Mouse (Mus musculus) hindbrain, postnatal 0 days (tissue): ENCODE measurements around the gene 2410004B18Rik. TPM values are rescaled to one million over a fixed set of nuclear protein-coding genes. Genes with fewer than 3 reads are reported as not detected.

ENCODE experiments used
- ATAC-seq: fragments of 200-750 bp; cut with Nextera tagmentation; 2 replicates; pipeline ENCODE4 v1.8.0; 2017; ENCODE audit warnings: mild to moderate bottlenecking, moderate TSS enrichment, moderate library complexity
- DNase-seq: peaks from one replicate; pipeline ENCODE4 v3.0.0-alpha.2; 2015; ENCODE audit warnings: low spot score
- H3K27ac ChIP-seq: fragments of 300-500 bp; sonication (generic); 2 replicates; pipeline ENCODE4 v1.5.1; 2014; ENCODE audit warnings: mild to moderate bottlenecking
- H3K27me3 ChIP-seq: fragments of 300-500 bp; sonication (generic); 2 replicates; pipeline ENCODE4 v1.6.1; 2014; ENCODE audit warnings: low read length, mixed read lengths; ENCODE audit not compliant: insufficient read depth
- H3K36me3 ChIP-seq: fragments of 300-500 bp; sonication (generic); 2 replicates; pipeline ENCODE4 v1.6.1; 2014; ENCODE audit warnings: low read length, mixed read lengths; ENCODE audit not compliant: insufficient read depth
- H3K4me1 ChIP-seq: fragments of 300-500 bp; sonication (generic); 2 replicates; pipeline ENCODE4 v1.6.1; 2014; ENCODE audit warnings: antibody characterized with exemption, low read length, mixed read lengths; ENCODE audit not compliant: insufficient read depth
- H3K4me2 ChIP-seq: fragments of 300-500 bp; sonication (generic); 2 replicates; pipeline ENCODE4 v1.6.1; 2014; ENCODE audit warnings: low read depth, mild to moderate bottlenecking, low read length, moderate library complexity, mixed read lengths
- H3K4me3 ChIP-seq: fragments of 300-500 bp; sonication (generic); 2 replicates; pipeline ENCODE4 v1.5.1; 2014; ENCODE audit warnings: low read length
- H3K9ac ChIP-seq: fragments of 300-500 bp; sonication (generic); replicated peaks from 2 replicates; pipeline ENCODE4 v1.6.1; 2014; ENCODE audit warnings: mild to moderate bottlenecking, low read length, moderate library complexity, mixed read lengths
- H3K9me3 ChIP-seq: fragments of 300-500 bp; sonication (generic); 2 replicates; pipeline ENCODE4 v1.6.1; 2016; ENCODE audit warnings: low read length, mixed read lengths
- CTCF ChIP-seq: IDR thresholded peaks from 2 replicates; pipeline ENCODE4 v1.5.1; 2016; ENCODE audit warnings: antibody characterized with exemption, control low read depth, low read depth
- WGBS: fragments of 180-500 bp; shearing (Covaris S2); extraction: QIAGEN DNeasy Blood & Tissue Kit; methylation state at CpG from one replicate; pipeline ENCODE4 v1.1.7; 2014; 5-methylcytosine and 5-hydroxymethylcytosine counted together
- polyA plus RNA-seq: library from polyadenylated mRNA; unstranded; fragments of >200 nt; fragmentation: Nextera tagmentation; extraction: Ambion mirVana; gene quantifications from 2 replicates; pipeline ENCODE4 v1.2.1, GENCODE M21; 2015
- total RNA-seq: library from RNA; depleted of rRNA; stranded (reverse); fragments of >200 nt; gene quantifications from 2 replicates; pipeline ENCODE4 v1.2.3, GENCODE M21; 2014; rRNA removed

2410004B18Rik gene
- total and polyA plus RNA-seq, 2 experiments from 2014 or later = 30.8 to 69.5 TPM

DNA sequence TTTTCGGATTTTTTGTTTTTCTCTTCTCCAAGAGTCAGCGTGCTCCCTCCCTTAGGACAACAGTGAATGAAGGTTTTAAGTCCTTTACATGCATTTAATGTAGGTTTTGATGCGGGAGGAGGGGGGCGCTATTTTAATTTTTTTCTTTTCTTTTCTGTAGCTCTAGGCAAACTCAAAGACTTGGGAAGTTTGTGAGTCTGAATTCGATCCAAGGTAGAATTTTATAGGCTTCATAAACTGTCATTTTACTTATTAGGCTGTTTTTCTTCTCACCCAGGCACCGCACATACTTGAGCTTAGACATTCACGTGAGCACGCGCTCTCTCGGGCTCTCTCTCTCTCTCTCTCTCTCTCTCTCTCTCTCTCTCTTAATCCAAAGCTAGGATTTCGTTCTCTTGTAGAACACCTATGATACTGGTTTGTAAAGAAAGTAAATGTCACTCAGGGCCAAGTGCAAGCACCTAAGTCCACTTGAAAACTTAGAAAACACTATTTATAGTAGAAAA is 51.8 kb downstream of the 2410004B18Rik start:
- peak overlapping the region; percentile 79 for H3K4me2 ChIP-seq
- no peak overlapping the region for H3K9ac ChIP-seq
- DNase-seq (peak; percentile 38), ATAC-seq (no peak)
- 10% methylated on average over 11 of the region's 11 CpGs for WGBS
- no peak overlapping the region for H3K27ac ChIP-seq
- H3K4me3 ChIP-seq = peak overlapping the region; percentile 66
- no peak for TF ChIP-seq CTCF
- no peaks in the 10 kb centered on the region for H3K9me3 ChIP-seq
- no peaks in the 10 kb centered on the region for H3K36me3 ChIP-seq
- 0 out of 2 replicates have a peak, but pooled peaks cover 4% of the 10 kb centered on the region for H3K27me3 ChIP-seq
- no peaks in the 10 kb centered on the region for H3K4me1 ChIP-seq

DNA sequence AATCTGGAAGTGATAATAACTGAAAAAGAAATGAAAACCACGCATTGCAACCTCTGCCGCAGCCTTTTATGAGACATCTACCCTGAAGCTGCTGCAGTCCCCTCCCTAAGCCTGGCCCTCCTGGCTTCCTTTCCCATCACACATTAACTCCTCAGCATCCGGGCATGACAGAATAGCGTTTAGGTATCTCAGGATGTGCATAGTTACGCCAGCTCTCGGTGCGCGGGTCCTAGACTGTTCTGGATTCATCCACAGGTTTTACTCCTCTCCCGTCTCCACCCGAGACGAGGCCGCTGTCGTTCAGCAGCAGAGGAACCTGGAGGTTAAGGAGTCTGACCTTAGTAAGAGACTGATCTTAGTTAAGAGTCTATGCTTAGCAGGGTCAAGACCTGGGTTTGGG is 53.3 kb downstream of the 2410004B18Rik start:
- no peak overlapping the region for H3K27ac ChIP-seq
- WGBS = 91% methylated on average over 13 of the region's 13 CpGs
- no peak for ATAC-seq

DNA sequence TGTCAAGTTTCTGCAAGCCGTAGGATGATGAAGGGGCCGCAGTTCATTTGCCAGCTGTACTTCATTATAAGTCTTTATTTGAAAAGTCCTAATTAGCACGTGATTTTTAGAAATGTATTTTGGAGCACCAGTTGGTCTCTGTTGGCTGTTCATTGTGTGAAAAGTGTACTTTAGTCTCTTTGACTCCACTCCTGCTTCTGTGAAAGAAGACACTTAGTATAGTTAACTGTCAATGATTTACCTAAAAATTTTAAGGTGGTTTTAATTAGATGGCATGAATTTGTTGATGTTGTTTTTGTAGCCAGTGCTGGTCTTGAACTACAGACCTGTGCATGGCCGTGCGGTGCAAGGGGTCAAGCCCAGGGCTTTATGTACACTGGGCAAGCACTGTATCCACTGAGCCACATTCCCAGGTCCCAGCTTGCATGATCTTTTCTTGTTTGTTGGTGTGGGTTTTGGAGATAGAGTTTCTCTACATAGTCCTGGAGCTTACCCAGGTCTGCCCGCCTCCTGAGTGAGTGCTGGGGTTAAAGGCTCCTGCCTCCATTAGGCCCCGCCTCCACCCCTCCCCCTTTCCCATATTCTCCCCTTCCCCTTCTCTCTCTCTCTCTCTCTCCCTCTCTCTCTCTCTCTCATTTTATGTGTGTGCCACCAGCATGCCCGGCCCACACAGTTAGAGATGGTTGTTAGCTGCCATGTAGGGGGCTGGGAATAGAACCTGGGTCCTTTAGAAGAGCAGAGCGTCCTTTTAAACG is 54.3 kb downstream of the 2410004B18Rik start:
- TF ChIP-seq CTCF = no peak
- H3K9me3 ChIP-seq = no peaks in the 10 kb centered on the region
- no peak overlapping the region for H3K27ac ChIP-seq
- no peak overlapping the region for H3K4me3 ChIP-seq
- no peaks in the 10 kb centered on the region for H3K27me3 ChIP-seq
- no peak overlapping the region for H3K4me2 ChIP-seq
- H3K4me1 ChIP-seq = no peaks in the 10 kb centered on the region
- DNase-seq = no peak
- WGBS = 85% methylated on average over 10 of the region's 10 CpGs
- no peaks in the 10 kb centered on the region for H3K36me3 ChIP-seq
- H3K9ac ChIP-seq = no peak overlapping the region
- no peak for ATAC-seq

More for the DNA sequence above, 53.3 kb downstream of the 2410004B18Rik start:
- Histone ChIP-seq H3K4me3 (no peak overlapping the region), H3K9me3 (no peaks in the 10 kb centered on the region), H3K36me3 (no peaks in the 10 kb centered on the region), H3K27me3 (0 out of 2 replicates have a peak, but pooled peaks cover 4% of the 10 kb centered on the region), H3K9ac (no peak overlapping the region), H3K4me2 (no peak overlapping the region), H3K4me1 (no peaks in the 10 kb centered on the region)
- TF ChIP-seq CTCF = no peak
- no peak for DNase-seq

DNA sequence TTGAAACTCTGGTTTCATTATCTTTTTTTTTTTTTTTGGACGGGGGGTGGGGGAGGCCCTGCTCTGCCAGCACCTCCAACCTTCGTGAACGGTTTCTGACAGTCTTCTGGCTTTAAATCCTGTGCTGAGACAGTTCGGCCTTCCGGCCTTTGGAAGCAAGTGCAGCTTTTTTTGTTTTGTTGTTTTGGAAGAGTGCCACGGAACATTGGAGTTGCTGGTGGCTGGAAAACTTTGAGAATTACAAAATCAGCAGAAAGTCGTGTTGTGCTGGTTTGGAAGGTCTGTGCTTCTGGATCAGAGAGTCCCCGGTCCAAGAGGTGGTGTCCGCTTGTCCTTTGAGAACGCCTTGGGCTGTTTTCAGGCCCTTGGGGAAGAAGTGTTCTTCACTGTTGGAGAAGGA is 55.0 kb downstream of the 2410004B18Rik start:
- no peaks in the 10 kb centered on the region for H3K36me3 ChIP-seq
- no peaks in the 10 kb centered on the region for H3K4me1 ChIP-seq
- H3K27ac ChIP-seq = no peak overlapping the region
- DNase-seq (peak; percentile 50), ATAC-seq (no peak)
- no peak for TF ChIP-seq CTCF
- WGBS = 57% methylated on average over 10 of the region's 10 CpGs
- H3K9me3 ChIP-seq = no peaks in the 10 kb centered on the region
- H3K27me3 ChIP-seq = no peaks in the 10 kb centered on the region
- H3K4me2 ChIP-seq = no peak overlapping the region
- H3K4me3 ChIP-seq = no peak overlapping the region
- H3K9ac ChIP-seq = no peak overlapping the region

DNA sequence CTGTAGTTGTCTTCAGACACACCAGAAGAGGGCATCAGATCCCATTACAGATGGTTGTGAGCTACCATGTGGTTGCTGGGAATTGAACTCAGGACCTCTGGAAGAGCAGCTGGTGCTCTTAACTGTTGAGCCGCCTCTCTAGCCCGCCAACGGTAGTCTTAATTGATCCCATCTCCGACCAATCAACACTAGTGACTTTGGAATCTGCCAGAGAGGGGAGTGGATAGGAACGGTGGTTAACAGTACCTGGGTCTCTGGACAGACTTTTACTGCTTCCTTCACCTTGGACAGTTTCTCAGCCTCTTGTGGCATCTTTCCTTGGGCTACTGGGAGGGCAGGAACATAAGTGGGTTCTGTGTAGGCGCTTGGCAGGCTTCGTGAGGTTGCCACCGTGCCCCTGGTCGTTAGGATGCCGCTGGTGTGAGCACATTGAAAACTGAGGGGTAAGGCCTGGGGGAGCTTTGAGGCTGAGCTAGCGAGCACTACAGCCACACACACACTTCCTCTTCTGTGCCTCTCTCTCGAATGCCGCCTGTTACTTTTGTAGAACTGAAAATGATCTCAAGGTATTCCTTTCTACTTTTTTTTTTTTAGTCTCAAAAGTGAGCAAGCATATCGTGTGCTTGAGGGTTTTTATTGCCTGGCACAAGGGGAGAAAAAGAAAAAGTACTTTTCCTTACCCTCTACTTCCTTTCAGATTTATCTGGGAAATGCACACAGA is 55.8 kb downstream of the 2410004B18Rik start:
- DNase-seq = no peak
- ATAC-seq = no peak
- TF ChIP-seq CTCF = no peak
- WGBS = 88% methylated on average over 14 of the region's 14 CpGs
- Histone ChIP-seq H3K27ac (no peak overlapping the region), H3K36me3 (no peaks in the 10 kb centered on the region), H3K9me3 (no peaks in the 10 kb centered on the region), H3K4me1 (no peaks in the 10 kb centered on the region), H3K4me2 (no peak overlapping the region), H3K27me3 (no peaks in the 10 kb centered on the region), H3K9ac (no peak overlapping the region), H3K4me3 (no peak overlapping the region)

Other genes starting within 250 kb of the 2410004B18Rik start
- gene Ddah1, start 179.3 kb upstream of the 2410004B18Rik start, total RNA-seq = 125 and 126 TPM in 2 replicates
- 164 and 170 TPM in 2 replicates for gene Ddah1, start 179.3 kb upstream of the 2410004B18Rik start, polyA plus RNA-seq
- gene Bcl10, start 15.2 kb upstream of the 2410004B18Rik start, total RNA-seq = 25.9 and 32.8 TPM in 2 replicates
- 36.4 and 37.5 TPM in 2 replicates for gene Bcl10, start 15.2 kb upstream of the 2410004B18Rik start, polyA plus RNA-seq
- gene Syde2, start 49.9 kb downstream of the 2410004B18Rik start, total RNA-seq = 4.7 and 5.1 TPM in 2 replicates
- 0.47 and 0.61 TPM in 2 replicates for gene Syde2, start 49.9 kb downstream of the 2410004B18Rik start, polyA plus RNA-seq
- 1.1 and 1.5 TPM in 2 replicates for gene Wdr63, start 170.1 kb downstream of the 2410004B18Rik start, total RNA-seq
- 0.71 and 1.5 TPM in 2 replicates for gene Wdr63, start 170.1 kb downstream of the 2410004B18Rik start, polyA plus RNA-seq
- 0.25 TPM in 1 of 2 replicates, not detected in the other for gene Mcoln3, start 179.4 kb downstream of the 2410004B18Rik start, total RNA-seq
- gene Mcoln3, start 179.4 kb downstream of the 2410004B18Rik start, polyA plus RNA-seq = 0.10 and 0.48 TPM in 2 replicates
- not detected in 2 replicates for gene Mcoln2, start 211.8 kb downstream of the 2410004B18Rik start, total RNA-seq
- gene Mcoln2, start 211.8 kb downstream of the 2410004B18Rik start, polyA plus RNA-seq = 0.23 and 0.33 TPM in 2 replicates